9 mouse cellular contexts compared by ENCODE assay signal in genomic region chr1:161037599-161037998, GRCm38 (mm10). TPM values are rescaled to one million over a fixed set of nuclear protein-coding genes. Genes with fewer than 3 reads are reported as not detected.
DNase-seq lines count a peak whose midpoint lies in the region; ATAC-seq and TF ChIP-seq lines count a peak whose summit lies in the region.
"Had no signal": no experiment of that assay in that cellular context is flagged by ENCODE, and none has a peak within 500 bp of the region (broad histone marks: within the 10 kb centered on the region; RNA-seq: fewer than 3 reads in every experiment).

No protein-coding gene starts in this region.

- TF ChIP-seq POLR2A in MEL (IDR thresholded peaks at IDR 0.05; ENCODE audit: control insufficient read depth in 1 of 2, insufficient read depth in 1 of 2, low read depth in 1 of 2, low read length in 2 of 2, poor library complexity in 1 of 2), result no peak

- no peaks in the 10 kb centered on the region for H3K9me3 ChIP-seq in heart, embryonic 13.5 days
- H3K9me3 ChIP-seq in MEL (replicated peaks; ENCODE audit: insufficient read depth, low read length), result no peaks in the 10 kb centered on the region
- no peaks in the 10 kb centered on the region for H3K9me3 ChIP-seq in hindbrain, embryonic 12.5 days (replicated peaks)
- H3K9me3 ChIP-seq in midbrain, embryonic 13.5 days, result no peaks in the 10 kb centered on the region

- peak overlapping the region; percentile 75 for H3K9ac ChIP-seq in heart, embryonic 13.5 days
- H3K9ac ChIP-seq in MEL (ENCODE audit: control insufficient read depth, low read depth, low read length, poor library complexity, severe bottlenecking), result peak overlapping the region; percentile 98
- H3K9ac ChIP-seq in hindbrain, embryonic 12.5 days, result peak overlapping the region; percentile 58; the same call in 1 of the 2 replicates
- H3K9ac ChIP-seq in midbrain, embryonic 13.5 days (replicated peaks), result peak overlapping the region; percentile 54

- peaks cover 55% of the 10 kb centered on the region for H3K36me3 ChIP-seq in heart, embryonic 13.5 days
- H3K36me3 ChIP-seq in MEL (ENCODE audit: control insufficient read depth in 1 of 2, insufficient read depth in 2 of 2, low read length in 2 of 2), result peaks cover 4 to 27% of the 10 kb centered on the region in 2 experiments
- peaks cover 33% of the 10 kb centered on the region for H3K36me3 ChIP-seq in hindbrain, embryonic 12.5 days
- H3K36me3 ChIP-seq in midbrain, embryonic 13.5 days, result peaks cover 39% of the 10 kb centered on the region

- WGBS in heart, embryonic 13.5 days, result 35% methylated on average over 3 of the region's 3 CpGs
- 32% methylated on average over 3 of the region's 3 CpGs for WGBS in hindbrain, embryonic 12.5 days
- WGBS in midbrain, embryonic 13.5 days, result 24% methylated on average over 3 of the region's 3 CpGs

- H3K27ac ChIP-seq in heart, embryonic 13.5 days (replicated peaks), result peak overlapping the region; percentile 31; the same call in 1 of the 2 replicates
- H3K27ac ChIP-seq in MEL (ENCODE audit: control insufficient read depth, low read depth, low read length), result peak overlapping the region; percentile 78
- no peak overlapping the region for H3K27ac ChIP-seq in hindbrain, embryonic 12.5 days
- peak overlapping the region; percentile 55 for H3K27ac ChIP-seq in midbrain, embryonic 13.5 days

- intact Hi-C loops in heart, postnatal 10 days (cut with DNase I), result loop anchor here (5.0 kb wide), 1 partner anchor 35 kb away; the partner anchor contains the start of genes Cenpl and Dars2

- no peak for TF ChIP-seq EP300 in MEL (IDR thresholded peaks at IDR 0.05; ENCODE audit: low read depth in 1 of 2, low read length in 2 of 2)

- TF ChIP-seq RAD21 in MEL (IDR thresholded peaks at IDR 0.05; ENCODE audit: low read depth, low read length), result no peak

- H3K27me3 ChIP-seq in heart, embryonic 13.5 days (replicated peaks), result no peaks in the 10 kb centered on the region
- no peaks in the 10 kb centered on the region for H3K27me3 ChIP-seq in MEL (ENCODE audit: control insufficient read depth in 1 of 2, insufficient read depth in 2 of 2, low read length in 2 of 2)
- no peaks in the 10 kb centered on the region for H3K27me3 ChIP-seq in hindbrain, embryonic 12.5 days
- no peaks in the 10 kb centered on the region for H3K27me3 ChIP-seq in midbrain, embryonic 13.5 days

- H3K4me1 ChIP-seq in heart, embryonic 13.5 days, result peaks cover 29% of the 10 kb centered on the region
- H3K4me1 ChIP-seq in MEL (ENCODE audit: control insufficient read depth in 1 of 2, insufficient read depth in 2 of 2, low read length in 2 of 2), result 0 out of 4 replicates have a peak, but pooled peaks cover 0 to 3% of the 10 kb centered on the region in 2 experiments
- peaks cover 23% of the 10 kb centered on the region for H3K4me1 ChIP-seq in hindbrain, embryonic 12.5 days
- H3K4me1 ChIP-seq in midbrain, embryonic 13.5 days (replicated peaks), result peaks cover 41% of the 10 kb centered on the region

- no peak for TF ChIP-seq CTCF in MEL (IDR thresholded peaks at IDR 0.05 in 2 of 3, conservative IDR thresholded peaks at IDR 0.05 in 1 of 3; ENCODE audit: control insufficient read depth in 1 of 3, insufficient read depth in 1 of 3, low read depth in 2 of 3, low read length in 3 of 3, poor library complexity in 1 of 3, severe bottlenecking in 1 of 3)

- H3K4me3 ChIP-seq in heart, embryonic 13.5 days, result peak overlapping the region; percentile 75
- peak overlapping the region; percentile 57 to 65 for H3K4me3 ChIP-seq in MEL (ENCODE audit: control insufficient read depth in 1 of 2, insufficient read depth in 1 of 2, low read depth in 2 of 2, low read length in 2 of 2)
- H3K4me3 ChIP-seq in hindbrain, embryonic 12.5 days, result peak overlapping the region; percentile 21
- peak overlapping the region; percentile 31 for H3K4me3 ChIP-seq in midbrain, embryonic 13.5 days (replicated peaks)

- peaks cover 38% of the 10 kb centered on the region for H3K79me2 ChIP-seq in MEL (ENCODE audit: control insufficient read depth, insufficient read depth, low read length, poor library complexity)

- no peak for ATAC-seq in heart, embryonic 13.5 days (ENCODE audit: extremely low read depth, insufficient number of reproducible peaks, low FRiP score, low TSS enrichment)
- ATAC-seq in hindbrain, embryonic 12.5 days (ENCODE audit: low FRiP score), result no peak
- no peak for ATAC-seq in midbrain, embryonic 13.5 days

- H3K4me2 ChIP-seq in heart, embryonic 13.5 days, result peak overlapping the region; percentile 85
- H3K4me2 ChIP-seq in hindbrain, embryonic 12.5 days (replicated peaks), result peak overlapping the region; percentile 89
- H3K4me2 ChIP-seq in midbrain, embryonic 13.5 days (replicated peaks), result peak overlapping the region; percentile 50

- no peak for DNase-seq in heart, postnatal 10 days
- peak; percentile 59 for DNase-seq in MEL (ENCODE audit: low read depth, low spot score)
- no peak for DNase-seq in urinary bladder, postnatal 36 days (ENCODE audit: low spot score in 2 of 2)
- no peak for DNase-seq in spleen, postnatal 14 days (ENCODE audit: low spot score in 2 of 2)
- no peak for DNase-seq in gastrocnemius, adult 8-10 months (ENCODE audit: low spot score in 2 of 2)
- DNase-seq: gastrocnemius, postnatal 25 days had no signal

TF ChIP-seq in MEL, 35 proteins besides CTCF, POLR2A, EP300 and RAD21:
- no peak for TF ChIP-seq MAFK (IDR thresholded peaks at IDR 0.05; ENCODE audit: borderline replicate concordance, low read depth, low read length)
- no peak for TF ChIP-seq MXI1 (IDR thresholded peaks at IDR 0.05; ENCODE audit: low read depth, low read length)
- TF ChIP-seq SMC3 (IDR thresholded peaks at IDR 0.05; ENCODE audit: low read depth, low read length), result no peak
- TF ChIP-seq GABPA (IDR thresholded peaks at IDR 0.05; ENCODE audit: low read depth, low read length), result no peak
- TF ChIP-seq HCFC1 (IDR thresholded peaks at IDR 0.05; ENCODE audit: low read depth, low read length), result no peak
- no peak for TF ChIP-seq MAX (IDR thresholded peaks at IDR 0.05; ENCODE audit: low read length)
- no peak for TF ChIP-seq USF1 (IDR thresholded peaks at IDR 0.05; ENCODE audit: low read depth, low read length)
- no peak for TF ChIP-seq POLR2AphosphoS2 (IDR thresholded peaks at IDR 0.05; ENCODE audit: low read length)
TF ChIP-seq in MEL: peak in this region for 0.

RNA-seq across cellular contexts. Expression of gene Zbtb37, which starts 3.0 kb away (rescaled TPM):
- polyA plus RNA-seq in heart, embryonic 13.5 days (2015; fragmentation: Nextera tagmentation; extraction: Ambion mirVana), result 6.3 TPM in 2 replicates
- total RNA-seq in heart, postnatal 10 days (2021), result 10 to 100 TPM; 14.5 to 17.7 TPM
- total RNA-seq in MEL (2012; rRNA removed), result 5.2 and 5.7 TPM in 2 replicates
- polyA plus RNA-seq in MEL (2012; ENCODE audit: insufficient read depth in 1 of 2, insufficient read length in 2 of 2, low read depth in 1 of 2, low replicate concordance in 2 of 2, missing spikeins in 1 of 2), result 1 to 10 TPM in 1 of 2 experiments, not detected in 1; 4.2 TPM
- polyA plus RNA-seq in hindbrain, embryonic 12.5 days (2016; fragmentation: Nextera tagmentation; extraction: Ambion mirVana), result 9.6 and 11.4 TPM in 2 replicates
- polyA plus RNA-seq in midbrain, embryonic 13.5 days (2015; fragmentation: Nextera tagmentation; extraction: Ambion mirVana), result 13.6 and 14.1 TPM in 2 replicates
- 10 to 100 TPM in 2 of 4 experiments, 1 to 10 TPM in 2; 6.5 to 15.4 (median 9.2) TPM for total RNA-seq in gastrocnemius, adult 8-10 months (2022)

RNA-seq across cellular contexts. Expression of gene Dars2, which starts 32.9 kb away (rescaled TPM):
- 29.3 and 31.0 TPM in 2 replicates for polyA plus RNA-seq in heart, embryonic 13.5 days (2015; fragmentation: Nextera tagmentation; extraction: Ambion mirVana)
- total RNA-seq in heart, postnatal 10 days (2021), result 10 to 100 TPM; 16.7 to 19.2 TPM
- 53.1 and 66.2 TPM in 2 replicates for total RNA-seq in MEL (2012; rRNA removed)
- polyA plus RNA-seq in MEL (2012; ENCODE audit: insufficient read depth in 1 of 2, insufficient read length in 2 of 2, low read depth in 1 of 2, low replicate concordance in 2 of 2, missing spikeins in 1 of 2), result 10 to 100 TPM in 1 of 2 experiments, not detected in 1; 83.6 TPM
- polyA plus RNA-seq in hindbrain, embryonic 12.5 days (2016; fragmentation: Nextera tagmentation; extraction: Ambion mirVana), result 30.6 and 33.5 TPM in 2 replicates
- polyA plus RNA-seq in midbrain, embryonic 13.5 days (2015; fragmentation: Nextera tagmentation; extraction: Ambion mirVana), result 29.5 and 31.5 TPM in 2 replicates
- 10 to 100 TPM; 12.0 to 19.4 (median 15.6) TPM for total RNA-seq in gastrocnemius, adult 8-10 months (2022)

RNA-seq across cellular contexts. Expression of gene Cenpl, which starts 32.9 kb away (rescaled TPM):
- 19.7 and 21.6 TPM in 2 replicates for polyA plus RNA-seq in heart, embryonic 13.5 days (2015; fragmentation: Nextera tagmentation; extraction: Ambion mirVana)
- total RNA-seq in heart, postnatal 10 days (2021), result 1 to 10 TPM; 3.7 to 4.2 TPM
- 6.2 and 6.3 TPM in 2 replicates for total RNA-seq in MEL (2012; rRNA removed)
- polyA plus RNA-seq in MEL (2012; ENCODE audit: insufficient read depth in 1 of 2, insufficient read length in 2 of 2, low read depth in 1 of 2, low replicate concordance in 2 of 2, missing spikeins in 1 of 2), result 10 to 100 TPM in 1 of 2 experiments, not detected in 1; 16.9 TPM
- polyA plus RNA-seq in hindbrain, embryonic 12.5 days (2016; fragmentation: Nextera tagmentation; extraction: Ambion mirVana), result 23.6 and 24.3 TPM in 2 replicates
- polyA plus RNA-seq in midbrain, embryonic 13.5 days (2015; fragmentation: Nextera tagmentation; extraction: Ambion mirVana), result 19.1 and 22.1 TPM in 2 replicates
- total RNA-seq in gastrocnemius, adult 8-10 months (2022), result under 1 TPM; 0.34 to 0.74 (median 0.41) TPM

RNA-seq across cellular contexts. Expression of gene Serpinc1, which starts 59.2 kb away (rescaled TPM):
- 1.7 and 10.7 TPM in 2 replicates for polyA plus RNA-seq in heart, embryonic 13.5 days (2015; fragmentation: Nextera tagmentation; extraction: Ambion mirVana)
- under 1 TPM; 0.17 to 0.57 TPM for total RNA-seq in heart, postnatal 10 days (2021)
- 0.19 and 0.20 TPM in 2 replicates for total RNA-seq in MEL (2012; rRNA removed)
- 1 to 10 TPM in 1 of 2 experiments, not detected in 1; 1.3 TPM for polyA plus RNA-seq in MEL (2012; ENCODE audit: insufficient read depth in 1 of 2, insufficient read length in 2 of 2, low read depth in 1 of 2, low replicate concordance in 2 of 2, missing spikeins in 1 of 2)
- 2.6 and 2.9 TPM in 2 replicates for polyA plus RNA-seq in hindbrain, embryonic 12.5 days (2016; fragmentation: Nextera tagmentation; extraction: Ambion mirVana)
- 3.8 and 4.1 TPM in 2 replicates for polyA plus RNA-seq in midbrain, embryonic 13.5 days (2015; fragmentation: Nextera tagmentation; extraction: Ambion mirVana)
- 1 to 10 TPM in 1 of 4 experiments, under 1 TPM in 1, not detected in 2; 0.70 to 1.6 TPM for total RNA-seq in gastrocnemius, adult 8-10 months (2022)

Comparison
In these comparisons a context has a peak if more than half of its experiments do, and no peak if none do; other contexts are left out.
1. H3K4me3 ChIP-seq: peak in every context shown above with its lines; median percentile 75 in heart, embryonic 13.5 days; 61 in MEL; 31 in midbrain, embryonic 13.5 days; 21 in hindbrain, embryonic 12.5 days.